Mouse (Mus musculus): ENCODE results near the gene Primpol. TPM values are rescaled to one million over a fixed set of nuclear protein-coding genes. Genes with fewer than 3 reads are reported as not detected.
"Not testable (repeated sequence)": the region's sequence is repeated elsewhere in the genome, so short reads cannot be mapped to it uniquely, and the experiment has no call there.

The Primpol gene
- total RNA-seq, 1 experiment from 2014 or later, result 13.3 TPM

DNA sequence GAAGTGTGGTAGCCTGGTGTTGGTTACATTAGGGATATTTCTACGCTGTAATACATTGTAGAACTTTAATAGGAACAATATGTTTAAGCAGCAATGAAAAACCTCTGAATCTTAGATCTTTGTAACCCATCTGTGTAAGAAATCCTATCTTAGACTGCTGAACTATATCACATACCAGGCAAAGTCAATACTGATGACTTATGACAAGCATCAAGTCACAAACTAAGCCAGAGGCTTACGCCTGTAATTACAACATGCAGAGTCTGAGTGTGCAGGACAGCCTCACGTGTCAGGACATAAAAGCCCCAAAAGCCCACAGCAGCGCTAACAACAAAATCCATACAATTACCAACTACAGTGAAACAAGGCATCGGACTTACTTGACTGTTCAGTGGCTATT, 13.4 kb downstream of the Primpol start:
- no peak for DNase-seq

DNA sequence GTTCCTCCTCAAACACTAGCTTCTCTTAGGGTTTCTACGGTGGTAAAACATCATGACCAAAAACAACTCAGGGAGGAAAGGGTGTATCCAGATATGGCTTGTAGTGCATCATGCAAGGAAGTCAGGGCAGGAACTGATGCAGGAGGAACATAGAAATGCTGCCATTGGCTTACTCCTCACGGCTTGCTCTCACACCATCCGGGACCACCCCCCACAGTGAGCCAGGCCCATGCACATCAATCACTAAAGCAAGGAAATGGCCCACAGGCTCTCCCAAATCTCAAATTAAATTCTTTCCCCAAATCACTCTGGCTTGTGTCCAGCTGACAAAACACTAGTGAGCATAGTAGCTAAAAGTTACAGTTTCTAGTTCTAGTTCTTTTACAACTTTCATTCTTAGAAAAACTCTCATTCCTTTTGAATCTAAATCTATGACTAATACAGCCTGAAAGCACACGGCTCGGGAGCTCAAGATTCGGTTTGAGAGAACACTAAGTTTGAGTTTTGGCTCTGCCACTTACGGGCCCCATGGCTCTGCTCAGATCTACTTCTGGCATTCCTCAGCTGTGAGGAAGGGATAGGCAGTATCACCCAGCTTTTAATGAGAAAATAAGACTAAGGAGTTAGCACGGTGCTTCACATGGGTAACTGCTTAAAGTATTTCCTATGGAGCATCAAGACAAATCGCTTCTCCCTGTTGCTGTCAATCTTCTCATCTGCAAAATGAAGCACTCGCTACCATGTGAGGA, 15.9 kb downstream of the Primpol start:
- DNase-seq, result no peak

- DNase-seq, result no peak
These were observed 17.6 kb downstream of the Primpol start for GRCm38 (mm10) chr8:46599314-46599904.

DNA sequence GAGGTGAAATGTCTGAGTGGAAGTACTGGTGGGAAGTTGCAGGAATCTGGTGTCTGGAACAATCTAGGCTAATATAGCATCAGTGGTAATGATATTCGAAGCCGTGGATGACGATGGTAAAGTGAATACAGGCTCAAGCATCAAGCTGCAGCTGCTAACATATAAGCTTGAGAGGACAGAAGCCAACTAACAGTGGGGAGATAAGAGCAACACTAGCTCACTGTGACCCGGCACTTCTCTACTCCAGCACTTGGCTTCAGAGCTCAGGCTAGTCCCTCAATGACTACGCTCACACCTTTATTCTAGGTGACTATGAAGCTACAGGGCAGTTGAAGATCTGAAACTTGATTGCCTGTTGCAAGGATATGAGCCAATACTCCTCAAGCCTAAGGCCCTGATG, 18.3 kb downstream of the Primpol start:
- DNase-seq, result no peak

DNA sequence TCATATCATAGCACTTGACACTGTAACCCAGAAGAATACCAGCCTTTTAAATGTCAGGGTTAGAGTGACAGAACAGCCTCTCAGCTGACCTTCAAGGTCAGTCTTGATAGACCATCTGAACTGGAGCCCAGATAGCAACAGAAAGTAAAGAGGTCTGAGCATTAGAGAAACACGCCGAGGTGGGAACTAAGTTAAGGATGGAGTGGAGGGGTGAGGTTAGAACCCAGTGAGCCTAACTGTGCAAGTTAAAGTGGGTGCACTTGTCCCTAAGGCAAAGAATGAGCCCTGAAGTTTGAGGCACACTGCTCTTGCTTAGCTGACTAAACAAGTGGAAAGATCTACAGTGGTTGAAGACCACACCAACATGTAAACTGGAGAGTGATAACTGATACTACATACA, 18.9 kb downstream of the Primpol start:
- DNase-seq, result peak; percentile 26

- peak; percentile 44 for DNase-seq
These were observed 19.6 kb downstream of the Primpol start for GRCm38 (mm10) chr8:46597411-46597810.

DNA sequence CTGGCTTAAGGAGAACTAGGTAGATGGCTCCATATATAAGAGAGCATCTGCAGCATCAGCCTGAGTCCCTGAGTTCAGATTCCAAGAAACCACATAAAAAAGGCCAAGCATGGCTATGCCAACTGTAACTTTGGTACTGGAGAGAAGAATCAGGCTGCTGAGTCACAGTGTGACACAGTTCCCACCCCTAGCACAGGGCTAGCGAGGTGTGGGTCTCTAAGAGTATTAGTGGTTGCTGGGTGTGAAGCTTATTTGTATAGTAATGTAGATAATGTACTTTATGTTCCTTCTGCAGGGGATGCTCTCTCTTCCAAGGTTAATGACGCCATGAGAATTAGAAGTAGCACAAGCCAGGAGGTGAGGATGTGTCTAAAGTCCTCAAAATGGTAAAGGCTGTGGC, 20.5 kb downstream of the Primpol start:
- no peak for DNase-seq

- peak; percentile 24 for DNase-seq
These were observed 21.4 kb downstream of the Primpol start for GRCm38 (mm10) chr8:46595593-46595992.

DNA sequence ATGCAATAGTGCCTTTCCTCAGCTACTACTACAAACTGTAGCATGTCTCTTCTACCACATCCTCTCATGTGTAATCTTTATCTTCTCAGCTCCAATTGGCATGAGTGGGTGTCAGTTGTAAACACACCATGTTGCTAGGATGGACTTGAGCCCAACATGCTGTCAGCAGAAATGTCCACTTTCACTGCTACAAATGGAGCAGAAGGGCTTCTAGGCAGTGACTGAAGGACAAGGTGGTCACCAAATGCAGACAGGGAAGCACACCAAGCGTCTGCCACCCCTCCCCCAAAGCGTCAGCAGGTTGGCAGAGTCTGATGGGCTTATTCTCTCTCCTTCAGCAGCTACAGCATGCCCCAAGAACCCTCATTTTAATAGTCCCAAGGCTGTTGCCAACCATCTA, 23.2 kb downstream of the Primpol start:
- DNase-seq, result no peak

GRCm38 (mm10) chr8:46593067-46593466, 23.9 kb downstream of the Primpol start:
- DNase-seq, result no peak

DNA sequence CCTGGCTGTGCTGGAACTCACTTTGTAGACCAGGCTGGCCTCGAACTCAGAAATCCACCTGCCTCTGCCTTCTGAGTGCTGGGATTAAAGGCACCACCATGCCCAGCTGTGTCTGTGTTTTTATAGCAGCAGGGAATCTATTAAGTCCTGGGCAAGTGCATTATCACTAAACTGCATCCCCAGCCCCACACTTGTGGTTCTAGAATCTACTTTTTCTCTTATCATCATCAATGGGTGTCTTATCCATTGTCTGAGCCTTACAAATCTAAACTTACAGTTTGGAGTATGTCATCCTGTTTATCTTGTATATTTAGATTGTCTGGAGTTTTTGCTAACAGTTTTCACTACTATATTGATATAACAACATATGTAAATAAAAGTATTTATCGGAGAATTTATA, 28.3 kb downstream of the Primpol start:
- DNase-seq, result no peak

- no peak for DNase-seq
These were observed 29.1 kb downstream of the Primpol start for GRCm38 (mm10) chr8:46587911-46588310.

DNA sequence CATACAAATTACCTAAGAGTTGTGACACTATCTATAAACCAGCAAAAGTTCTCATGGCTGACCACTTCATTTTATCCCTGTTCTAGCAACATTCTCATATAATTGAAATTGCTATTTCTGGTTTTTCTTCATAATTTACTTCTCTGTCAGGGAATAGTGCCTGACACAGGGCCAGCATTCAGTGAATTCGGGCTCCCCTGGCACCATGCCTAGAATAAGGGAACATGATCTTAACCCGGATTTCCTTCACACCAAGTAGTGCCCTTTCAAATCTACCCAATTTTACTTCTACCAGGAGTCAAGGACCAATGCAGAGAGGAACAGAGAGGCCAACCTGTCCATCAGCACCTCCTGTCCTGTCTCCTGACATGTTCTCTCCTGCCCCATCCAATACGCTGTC, 31.4 kb downstream of the Primpol start:
- DNase-seq, result no peak

- not testable (repeated sequence) for DNase-seq
These were observed 32.7 kb downstream of the Primpol start for GRCm38 (mm10) chr8:46584328-46584727.

GRCm38 (mm10) chr8:46578794-46579193, 38.2 kb downstream of the Primpol start:
- no peak for DNase-seq

DNA sequence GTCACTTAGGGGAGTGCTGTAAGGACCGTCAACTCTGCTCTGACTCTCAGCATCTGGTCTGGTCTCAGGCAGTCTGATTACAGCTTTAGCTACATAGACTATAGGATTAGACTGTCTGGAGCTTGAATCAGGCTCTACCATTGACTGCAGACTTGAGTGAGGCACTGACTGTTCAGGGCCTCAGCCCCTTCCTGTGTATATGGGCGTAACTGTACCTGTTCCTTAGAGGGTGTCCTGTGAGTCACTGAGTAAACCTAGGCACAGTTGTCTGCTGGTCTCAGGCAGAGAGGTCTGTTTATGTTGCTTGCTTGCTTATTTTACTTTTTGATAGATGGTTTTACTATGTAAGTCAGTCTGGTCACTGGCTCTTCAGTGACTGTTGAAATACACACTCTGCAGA, 43.0 kb downstream of the Primpol start:
- no peak for DNase-seq

DNA sequence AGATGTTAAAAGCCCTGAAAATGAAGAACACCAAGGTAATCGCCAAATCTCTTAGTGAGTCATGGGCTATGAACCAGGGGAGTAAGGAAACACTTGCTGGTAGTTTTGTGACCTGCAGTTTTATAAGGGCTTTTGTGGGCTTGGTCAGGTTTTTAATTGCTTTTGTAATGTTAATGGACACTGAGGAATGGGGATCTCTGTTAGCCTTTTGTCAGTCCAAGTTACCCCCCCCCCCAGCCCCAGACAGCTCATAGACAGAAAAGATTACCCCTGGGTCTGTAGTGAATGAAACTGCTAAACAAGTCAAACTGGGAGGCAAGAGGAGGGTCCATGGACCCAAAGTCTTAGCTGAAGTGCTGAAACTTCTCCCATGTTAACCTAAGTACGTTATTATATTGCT, 43.6 kb downstream of the Primpol start:
- no peak for DNase-seq

DNA sequence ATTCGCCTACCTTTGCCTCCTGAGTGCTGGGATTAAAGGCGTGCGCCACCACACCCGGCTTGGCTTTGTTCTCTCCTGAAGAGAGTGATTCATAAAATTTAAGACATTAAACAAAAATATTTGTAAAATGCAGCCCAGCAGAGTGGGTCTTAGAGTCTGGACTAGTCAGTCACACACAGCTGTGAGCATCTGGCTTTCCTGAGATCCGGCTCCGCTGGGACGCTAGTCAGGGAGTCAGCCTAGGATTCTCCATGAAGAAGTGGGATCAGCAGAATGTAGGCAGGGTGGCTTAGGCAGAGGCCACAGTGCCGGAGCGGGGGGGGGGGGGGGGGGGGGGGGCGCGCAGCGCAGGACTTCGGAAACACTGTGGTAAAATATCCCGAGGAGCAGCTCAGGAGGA, 46.3 kb downstream of the Primpol start:
- DNase-seq, result no peak

GRCm38 (mm10) chr8:46569659-46570441, 47.2 kb downstream of the Primpol start:
- DNase-seq, result no peak

DNA sequence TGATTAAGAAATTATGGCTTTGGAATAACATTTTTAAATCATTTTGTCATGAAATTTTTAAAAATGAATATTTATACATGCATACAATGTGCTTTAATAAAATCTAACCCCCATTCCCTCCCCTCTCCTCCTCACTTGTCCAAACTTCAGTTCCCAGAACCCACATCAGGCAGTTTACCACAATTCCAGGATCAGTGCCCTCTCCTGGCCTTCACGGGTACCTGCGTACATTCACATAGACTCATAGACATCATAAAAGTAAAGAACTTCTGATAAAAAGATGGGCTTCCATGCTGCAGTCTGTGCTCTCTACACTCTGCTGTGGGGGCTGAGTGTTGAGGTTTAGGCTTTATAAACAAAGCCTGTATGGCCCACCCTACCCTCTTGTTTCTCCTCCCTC, 48.1 kb downstream of the Primpol start:
- DNase-seq, result no peak

DNA sequence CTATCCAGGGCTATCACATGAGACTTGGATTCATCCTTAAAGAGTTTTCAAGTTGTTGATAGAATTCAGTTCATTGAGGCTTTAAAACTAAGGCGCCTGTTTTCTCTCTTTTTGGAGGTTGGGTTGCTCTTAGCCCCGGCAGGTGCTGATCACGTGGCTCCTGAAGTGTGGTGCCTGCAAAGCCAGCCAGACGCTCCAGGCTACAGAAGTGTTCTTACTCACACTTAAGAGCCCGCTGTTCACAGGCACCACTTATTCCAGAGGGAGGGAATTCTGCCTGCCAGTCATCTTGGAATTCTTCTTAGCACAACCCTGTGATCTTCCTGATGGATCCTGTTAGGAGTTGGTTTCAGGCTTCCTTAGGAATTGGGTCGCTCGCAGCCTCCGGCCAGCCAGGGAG, 49.1 kb downstream of the Primpol start:
- no peak for DNase-seq

GRCm38 (mm10) chr8:46566914-46567529, 50.0 kb downstream of the Primpol start:
- DNase-seq, result no peak

- DNase-seq, result peak; percentile 61
These were observed 54.7 kb downstream of the Primpol start for GRCm38 (mm10) chr8:46562333-46562732.

Measured in adrenal gland, postnatal 14 days (tissue).